Mouse (Mus musculus) layer of hippocampus, adult 8-10 months (tissue): ENCODE measurements at regions not wholly inside any gene's neighbourhood (a gene's known extent, or its start where the extent isn't known, plus 50 kb on each side); places are given as distances from the start of the nearest gene placed in this dataset.

Source experiments
- DNase-seq, 2 experiments: peaks; one replicate each; pipeline ENCODE4 v3.0.0; 2022; ENCODE audit warnings: low spot score in 2 of 2

- no peak for DNase-seq
These were observed 174.1 kb upstream of the Cited2 start for GRCm38 (mm10) chr10:17548629-17549580.

GRCm38 (mm10) chr10:17549711-17550637, 173.0 kb upstream of the Cited2 start:
- DNase-seq: no peak

GRCm38 (mm10) chr10:17550638-17551013, 172.4 kb upstream of the Cited2 start:
- no peak for DNase-seq

GRCm38 (mm10) chr10:17551869-17552268, 171.1 kb upstream of the Cited2 start:
- no peak for DNase-seq

GRCm38 (mm10) chr10:17552277-17552676, 170.7 kb upstream of the Cited2 start:
- no peak for DNase-seq

- no peak for DNase-seq
These were observed 166.6 kb upstream of the Cited2 start for GRCm38 (mm10) chr10:17556391-17556790.

- DNase-seq: no peak
These were observed 163.6 kb upstream of the Cited2 start for GRCm38 (mm10) chr10:17559370-17559955.

- DNase-seq: no peak
These were observed 163.0 kb upstream of the Cited2 start for GRCm38 (mm10) chr10:17559980-17560379.

GRCm38 (mm10) chr10:17561466-17561865, 161.6 kb upstream of the Cited2 start:
- DNase-seq: no peak

GRCm38 (mm10) chr10:17561977-17562376, 161.0 kb upstream of the Cited2 start:
- no peak for DNase-seq

- DNase-seq: peak; percentile 10 to 13
These were observed 160.3 kb upstream of the Cited2 start for GRCm38 (mm10) chr10:17562410-17563350.

- DNase-seq: no peak
These were observed 159.7 kb upstream of the Cited2 start for GRCm38 (mm10) chr10:17563351-17563749.

GRCm38 (mm10) chr10:17564895-17565620, 158.0 kb upstream of the Cited2 start:
- no peak for DNase-seq

GRCm38 (mm10) chr10:17566975-17567374, 156.0 kb upstream of the Cited2 start:
- DNase-seq: no peak

GRCm38 (mm10) chr10:17567631-17568030, 155.4 kb upstream of the Cited2 start:
- no peak for DNase-seq

- DNase-seq: no peak
These were observed 153.4 kb upstream of the Cited2 start for GRCm38 (mm10) chr10:17569577-17570113.

GRCm38 (mm10) chr10:17574894-17575293, 148.1 kb upstream of the Cited2 start:
- DNase-seq: no peak

GRCm38 (mm10) chr10:17575448-17576332, 147.3 kb upstream of the Cited2 start:
- no peak for DNase-seq

GRCm38 (mm10) chr10:17576333-17576750, 146.7 kb upstream of the Cited2 start:
- DNase-seq: no peak
